Mouse (Mus musculus): Measurements from ENCODE around the gene Gm17364. TPM values are rescaled to one million over a fixed set of nuclear protein-coding genes. Genes with fewer than 3 reads are reported as not detected.
A peak's percentile ranks its signal among the peaks of the same experiment; 100 is the strongest.

The Gm17364 gene
- polyA plus RNA-seq, 1 experiment from 2014 or later: not detected

- ATAC-seq (replicated peaks; ENCODE audit: low FRiP score, low read depth) (no peak), DNase-seq (ENCODE audit: low spot score) (peak; percentile 50)
- Histone ChIP-seq H3K4me3 (replicated peaks; ENCODE audit: low read depth, low read length) (no peak overlapping the region), H3K27me3 (ENCODE audit: insufficient read depth, low read length) (no peaks in the 10 kb centered on the region), H3K9ac (ENCODE audit: low read depth, low read length) (no peak overlapping the region), H3K27ac (no peak overlapping the region), H3K36me3 (ENCODE audit: insufficient read depth, low read length) (no peaks in the 10 kb centered on the region), H3K9me3 (replicated peaks; ENCODE audit: low read length) (no peaks in the 10 kb centered on the region), H3K4me2 (ENCODE audit: low read length) (no peak overlapping the region), H3K4me1 (replicated peaks; ENCODE audit: insufficient read depth, low read length) (no peaks in the 10 kb centered on the region)
- WGBS: 16% methylated on average over 2 of the region's 2 CpGs
- TF ChIP-seq CTCF (IDR thresholded peaks at IDR 0.05; ENCODE audit: low read depth): peak; percentile 55
These were observed 24.8 kb upstream of the Gm17364 start for GRCm38 (mm10) chr13:41298533-41298932.

- Histone ChIP-seq H3K36me3 (ENCODE audit: insufficient read depth, low read length) (no peaks in the 10 kb centered on the region), H3K27ac (no peak overlapping the region), H3K4me1 (replicated peaks; ENCODE audit: insufficient read depth, low read length) (no peaks in the 10 kb centered on the region), H3K9ac (ENCODE audit: low read depth, low read length) (no peak overlapping the region), H3K4me2 (ENCODE audit: low read length) (no peak overlapping the region), H3K4me3 (replicated peaks; ENCODE audit: low read depth, low read length) (no peak overlapping the region), H3K27me3 (ENCODE audit: insufficient read depth, low read length) (no peaks in the 10 kb centered on the region), H3K9me3 (replicated peaks; ENCODE audit: low read length) (no peaks in the 10 kb centered on the region)
- WGBS: 70% methylated on average over 10 of the region's 10 CpGs
- TF ChIP-seq CTCF (IDR thresholded peaks at IDR 0.05; ENCODE audit: low read depth): no peak
- DNase-seq (ENCODE audit: low spot score) (no peak), ATAC-seq (replicated peaks; ENCODE audit: low FRiP score, low read depth) (no peak)
These were observed 22.6 kb upstream of the Gm17364 start for GRCm38 (mm10) chr13:41296396-41296795.

DNA sequence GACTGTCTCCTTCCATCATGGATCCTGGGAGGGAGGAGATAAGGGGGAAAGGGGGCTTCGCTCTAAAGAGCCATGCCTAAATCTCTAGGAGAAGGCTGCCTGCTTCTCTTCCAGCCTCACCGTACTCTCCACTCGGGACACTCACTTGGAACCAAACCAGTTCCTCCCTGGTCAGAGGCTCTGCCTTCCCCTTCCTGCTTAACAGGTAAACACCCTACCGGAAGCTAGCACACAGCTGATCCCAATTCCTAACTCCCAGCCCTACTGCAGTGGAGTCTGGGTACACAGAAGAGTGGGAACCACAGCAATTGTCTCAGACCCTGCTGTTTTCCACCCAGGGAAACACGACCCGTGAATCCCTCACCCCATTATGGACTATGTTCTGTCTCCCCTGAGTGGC is 22.1 kb upstream of the Gm17364 start:
- no peak overlapping the region for H3K4me3 ChIP-seq (replicated peaks; ENCODE audit: low read depth, low read length)
- no peak overlapping the region for H3K27ac ChIP-seq
- no peaks in the 10 kb centered on the region for H3K27me3 ChIP-seq (ENCODE audit: insufficient read depth, low read length)
- H3K9me3 ChIP-seq (replicated peaks; ENCODE audit: low read length): no peaks in the 10 kb centered on the region
- no peak overlapping the region for H3K4me2 ChIP-seq (ENCODE audit: low read length)
- DNase-seq (ENCODE audit: low spot score) (no peak), ATAC-seq (replicated peaks; ENCODE audit: low FRiP score, low read depth) (no peak)
- no peak for TF ChIP-seq CTCF (IDR thresholded peaks at IDR 0.05; ENCODE audit: low read depth)
- 67% methylated on average over 6 of the region's 6 CpGs for WGBS
- H3K9ac ChIP-seq (ENCODE audit: low read depth, low read length): no peak overlapping the region
- H3K4me1 ChIP-seq (replicated peaks; ENCODE audit: insufficient read depth, low read length): no peaks in the 10 kb centered on the region
- no peaks in the 10 kb centered on the region for H3K36me3 ChIP-seq (ENCODE audit: insufficient read depth, low read length)

- no peaks in the 10 kb centered on the region for H3K4me1 ChIP-seq (replicated peaks; ENCODE audit: insufficient read depth, low read length)
- ATAC-seq (replicated peaks; ENCODE audit: low FRiP score, low read depth): no peak
- 43% methylated on average over 5 of the region's 5 CpGs for WGBS
- no peak overlapping the region for H3K4me2 ChIP-seq (ENCODE audit: low read length)
- H3K36me3 ChIP-seq (ENCODE audit: insufficient read depth, low read length): no peaks in the 10 kb centered on the region
- TF ChIP-seq CTCF (IDR thresholded peaks at IDR 0.05; ENCODE audit: low read depth): no peak
- no peaks in the 10 kb centered on the region for H3K27me3 ChIP-seq (ENCODE audit: insufficient read depth, low read length)
- no peak for DNase-seq (ENCODE audit: low spot score)
- no peak overlapping the region for H3K9ac ChIP-seq (ENCODE audit: low read depth, low read length)
- no peaks in the 10 kb centered on the region for H3K9me3 ChIP-seq (replicated peaks; ENCODE audit: low read length)
- no peak overlapping the region for H3K27ac ChIP-seq
- no peak overlapping the region for H3K4me3 ChIP-seq (replicated peaks; ENCODE audit: low read depth, low read length)
These were observed 19.8 kb upstream of the Gm17364 start for GRCm38 (mm10) chr13:41293595-41293994.

GRCm38 (mm10) chr13:41291466-41291974 is 17.7 kb upstream of the Gm17364 start:
- ATAC-seq (replicated peaks; ENCODE audit: low FRiP score, low read depth) (no peak), DNase-seq (ENCODE audit: low spot score) (no peak)
- Histone ChIP-seq H3K36me3 (ENCODE audit: insufficient read depth, low read length) (no peaks in the 10 kb centered on the region), H3K9ac (ENCODE audit: low read depth, low read length) (no peak overlapping the region), H3K27ac (no peak overlapping the region), H3K9me3 (replicated peaks; ENCODE audit: low read length) (no peaks in the 10 kb centered on the region), H3K27me3 (ENCODE audit: insufficient read depth, low read length) (no peaks in the 10 kb centered on the region), H3K4me1 (replicated peaks; ENCODE audit: insufficient read depth, low read length) (no peaks in the 10 kb centered on the region), H3K4me3 (replicated peaks; ENCODE audit: low read depth, low read length) (no peak overlapping the region), H3K4me2 (ENCODE audit: low read length) (no peak overlapping the region)
- WGBS: 89% methylated on average over 4 of the region's 4 CpGs
- TF ChIP-seq CTCF (IDR thresholded peaks at IDR 0.05; ENCODE audit: low read depth): no peak

DNA sequence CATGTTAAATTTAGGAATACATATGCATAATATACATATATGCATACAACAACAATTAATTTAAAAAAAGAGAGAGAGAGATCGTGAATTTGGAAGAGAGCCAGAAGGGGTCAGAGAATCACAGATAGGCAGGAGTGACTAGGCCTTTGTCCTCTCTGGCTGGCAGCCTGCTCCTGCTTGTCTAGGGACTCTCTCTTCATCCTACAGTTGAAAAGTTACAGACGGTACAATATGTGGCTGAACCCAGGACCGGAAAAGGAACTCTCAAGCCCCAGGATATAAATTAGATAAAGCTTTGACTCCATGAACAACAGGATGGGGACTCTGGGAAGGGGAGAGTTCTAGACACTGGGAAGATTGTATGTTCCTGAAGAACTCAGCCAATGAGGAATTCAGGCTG is 12.5 kb upstream of the Gm17364 start:
- DNase-seq (ENCODE audit: low spot score) (no peak), ATAC-seq (replicated peaks; ENCODE audit: low FRiP score, low read depth) (no peak)
- Histone ChIP-seq H3K4me1 (replicated peaks; ENCODE audit: insufficient read depth, low read length) (no peaks in the 10 kb centered on the region), H3K9me3 (replicated peaks; ENCODE audit: low read length) (no peaks in the 10 kb centered on the region), H3K36me3 (ENCODE audit: insufficient read depth, low read length) (no peaks in the 10 kb centered on the region), H3K4me2 (ENCODE audit: low read length) (no peak overlapping the region), H3K9ac (ENCODE audit: low read depth, low read length) (no peak overlapping the region), H3K4me3 (replicated peaks; ENCODE audit: low read depth, low read length) (no peak overlapping the region), H3K27ac (no peak overlapping the region), H3K27me3 (ENCODE audit: insufficient read depth, low read length) (no peaks in the 10 kb centered on the region)
- 71% methylated on average over 3 of the region's 3 CpGs for WGBS
- no peak for TF ChIP-seq CTCF (IDR thresholded peaks at IDR 0.05; ENCODE audit: low read depth)

DNA sequence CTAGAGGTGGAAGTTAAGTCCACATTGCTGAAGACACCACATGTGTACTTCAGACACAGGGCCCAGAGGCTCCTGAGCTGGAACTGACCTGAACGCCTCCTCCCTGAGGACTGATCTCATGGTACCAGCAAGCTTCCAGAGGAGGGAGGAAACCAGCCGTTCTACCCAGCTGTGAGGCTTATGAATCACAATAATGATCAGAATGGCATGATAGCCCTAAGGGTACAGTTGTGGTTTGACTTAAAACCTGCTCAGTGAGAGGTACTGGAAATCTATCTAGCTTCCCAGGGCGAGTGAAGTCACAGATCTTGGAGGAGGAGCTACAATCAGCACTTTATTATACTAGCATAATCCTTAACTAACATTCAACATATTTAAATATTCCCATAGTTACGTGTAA is 11.7 kb upstream of the Gm17364 start:
- no peak overlapping the region for H3K4me3 ChIP-seq (replicated peaks; ENCODE audit: low read depth, low read length)
- no peaks in the 10 kb centered on the region for H3K4me1 ChIP-seq (replicated peaks; ENCODE audit: insufficient read depth, low read length)
- ATAC-seq (replicated peaks; ENCODE audit: low FRiP score, low read depth) (no peak), DNase-seq (ENCODE audit: low spot score) (no peak)
- 76% methylated on average over 4 of the region's 4 CpGs for WGBS
- no peaks in the 10 kb centered on the region for H3K27me3 ChIP-seq (ENCODE audit: insufficient read depth, low read length)
- TF ChIP-seq CTCF (IDR thresholded peaks at IDR 0.05; ENCODE audit: low read depth): no peak
- H3K27ac ChIP-seq: no peak overlapping the region
- H3K36me3 ChIP-seq (ENCODE audit: insufficient read depth, low read length): no peaks in the 10 kb centered on the region
- no peak overlapping the region for H3K4me2 ChIP-seq (ENCODE audit: low read length)
- no peaks in the 10 kb centered on the region for H3K9me3 ChIP-seq (replicated peaks; ENCODE audit: low read length)
- H3K9ac ChIP-seq (ENCODE audit: low read depth, low read length): no peak overlapping the region
